Mouse (Mus musculus) neural tube, embryonic 15.5 days (tissue): Measurements from ENCODE around the gene Cyp4a10. TPM values are rescaled to one million over a fixed set of nuclear protein-coding genes. Genes with fewer than 3 reads are reported as not detected.
"Not testable (repeated sequence)": the region's sequence is repeated elsewhere in the genome, so short reads cannot be mapped to it uniquely, and the experiment has no call there.

ENCODE experiments used
- ATAC-seq: fragments of 200-750 bp; cut with Nextera tagmentation; 2 replicates; pipeline ENCODE4 v1.8.0; 2017; ENCODE audit warnings: mild to moderate bottlenecking, moderate TSS enrichment, moderate library complexity; ENCODE audit not compliant: low FRiP score
- H3K27ac ChIP-seq: fragments of 300-500 bp; sonication (generic); replicated peaks from 2 replicates; pipeline ENCODE4 v1.5.1; 2015; ENCODE audit warnings: mild to moderate bottlenecking, inconsistent platforms
- H3K27me3 ChIP-seq: fragments of 300-500 bp; sonication (generic); replicated peaks from 2 replicates; pipeline ENCODE4 v1.6.1; 2015; ENCODE audit warnings: inconsistent platforms
- H3K36me3 ChIP-seq: fragments of 300-500 bp; sonication (generic); 2 replicates; pipeline ENCODE4 v1.6.1; 2015; ENCODE audit warnings: inconsistent platforms
- H3K4me1 ChIP-seq: fragments of 300-500 bp; sonication (generic); 2 replicates; pipeline ENCODE4 v1.6.1; 2015; ENCODE audit warnings: inconsistent platforms
- H3K4me2 ChIP-seq: fragments of 300-500 bp; sonication (generic); 2 replicates; pipeline ENCODE4 v1.6.1; 2015; ENCODE audit warnings: inconsistent platforms, mild to moderate bottlenecking, moderate library complexity
- H3K4me3 ChIP-seq: fragments of 300-500 bp; sonication (generic); replicated peaks from 2 replicates; pipeline ENCODE4 v1.5.1; 2015; ENCODE audit warnings: mild to moderate bottlenecking, inconsistent platforms
- H3K9ac ChIP-seq: fragments of 300-500 bp; sonication (generic); replicated peaks from 2 replicates; pipeline ENCODE4 v1.6.1; 2015; ENCODE audit warnings: mild to moderate bottlenecking, inconsistent platforms
- H3K9me3 ChIP-seq: fragments of 300-500 bp; sonication (generic); replicated peaks from 2 replicates; pipeline ENCODE4 v1.6.1; 2016; ENCODE audit warnings: inconsistent platforms
- WGBS: fragments of 180-500 bp; shearing (Covaris S2); methylation state at CpG from one replicate; pipeline ENCODE4 v1.1.7; 2015; ENCODE audit warnings: mixed read lengths; 5-methylcytosine and 5-hydroxymethylcytosine counted together
- polyA plus RNA-seq: library from polyadenylated mRNA; unstranded; fragments of >200 nt; fragmentation: Nextera tagmentation; extraction: Ambion mirVana; gene quantifications from 2 replicates; pipeline ENCODE4 v1.2.1, GENCODE M21; 2015

The Cyp4a10 gene
- polyA plus RNA-seq, result not detected in 2 replicates

DNA sequence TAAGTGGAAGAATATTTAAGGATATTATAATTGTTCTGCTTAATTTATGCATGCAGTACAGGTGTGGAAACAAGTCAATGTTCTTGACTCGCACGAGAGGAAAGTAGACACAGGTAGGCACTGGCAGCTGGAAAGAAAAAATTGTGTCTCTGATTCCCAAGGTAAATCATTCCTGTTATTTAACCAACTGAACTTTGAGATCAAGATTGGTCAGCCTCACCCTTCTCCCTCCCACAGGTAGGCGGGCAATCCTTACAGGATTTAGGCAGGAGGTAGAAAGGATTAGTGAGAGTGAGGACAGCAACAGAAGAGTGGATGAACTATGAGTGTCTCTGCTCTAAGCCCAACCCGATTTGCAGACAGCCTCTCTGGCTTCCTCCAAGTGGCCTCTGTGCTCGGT is at the start of gene Cyp4a10:
Gene Cyp4a10 (plus strand): TSS at position 265 of the 400 bp plus-strand sequence.
- H3K36me3 ChIP-seq, ATAC-seq, H3K4me3 ChIP-seq, H3K4me1 ChIP-seq, H3K9ac ChIP-seq, H3K9me3 ChIP-seq, H3K27ac ChIP-seq, H3K4me2 ChIP-seq, H3K27me3 ChIP-seq: not testable (repeated sequence)
- 94% methylated on average over 5 of the region's 5 CpGs for WGBS

DNA sequence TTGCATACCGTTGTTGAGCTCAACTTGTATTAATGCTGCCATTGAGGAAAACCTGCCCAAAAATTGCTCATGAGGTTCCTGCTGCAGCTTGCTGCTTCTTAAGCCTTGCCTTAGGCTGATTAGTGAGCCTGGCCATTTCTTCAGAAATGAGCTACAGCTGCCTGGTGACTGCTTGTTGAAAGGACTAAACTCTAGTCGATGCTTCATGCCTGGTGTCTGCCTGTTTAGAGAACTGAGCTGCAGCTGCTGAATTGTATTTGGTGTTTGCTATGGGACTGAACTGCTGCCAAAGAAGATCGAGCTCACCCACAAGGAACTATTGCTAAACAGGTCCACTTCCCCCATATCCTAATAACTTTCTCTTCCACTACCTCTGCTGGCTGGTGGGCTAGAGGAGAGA is 44.5 kb upstream of the Cyp4a10 start:
- ATAC-seq, H3K9ac ChIP-seq, H3K27ac ChIP-seq, H3K9me3 ChIP-seq, H3K4me1 ChIP-seq, H3K27me3 ChIP-seq, H3K4me3 ChIP-seq, H3K4me2 ChIP-seq, H3K36me3 ChIP-seq: not testable (repeated sequence)
- WGBS, result 81% methylated on average over 3 of the region's 3 CpGs

DNA sequence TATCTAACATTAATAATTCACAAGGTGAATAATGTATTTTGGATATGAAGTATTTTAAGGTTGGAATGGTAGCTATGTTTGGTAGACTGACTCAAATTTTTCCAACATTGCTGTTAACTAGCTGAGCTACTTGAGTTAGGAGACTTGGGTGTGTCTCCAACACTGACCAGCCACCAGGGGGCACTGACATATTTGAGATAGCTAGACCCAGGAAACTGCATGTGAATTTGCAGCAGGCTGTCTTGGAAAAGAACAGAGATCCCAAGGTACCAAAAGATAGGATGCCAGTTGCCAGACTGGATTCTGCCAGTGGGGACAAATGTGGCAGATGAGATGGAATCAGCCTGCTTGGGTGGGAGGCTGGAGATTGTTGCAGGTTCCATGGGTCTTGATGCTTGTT is 42.0 kb upstream of the Cyp4a10 start:
- H3K4me3 ChIP-seq, H3K36me3 ChIP-seq, H3K9ac ChIP-seq, H3K27me3 ChIP-seq, H3K27ac ChIP-seq, ATAC-seq, H3K4me2 ChIP-seq, H3K9me3 ChIP-seq, H3K4me1 ChIP-seq: not testable (repeated sequence)

- Histone ChIP-seq H3K9ac (no peak overlapping the region), H3K4me1 (no peaks in the 10 kb centered on the region), H3K27ac (no peak overlapping the region), H3K4me3 (no peak overlapping the region), H3K36me3 (no peaks in the 10 kb centered on the region), H3K27me3 (no peaks in the 10 kb centered on the region), H3K4me2 (no peak overlapping the region), H3K9me3 (no peaks in the 10 kb centered on the region)
- 79% methylated on average over 6 of the region's 6 CpGs for WGBS
- no peak for ATAC-seq
Observed at GRCm38 (mm10) chr4:115481006-115481652, 36.9 kb upstream of the Cyp4a10 start.

DNA sequence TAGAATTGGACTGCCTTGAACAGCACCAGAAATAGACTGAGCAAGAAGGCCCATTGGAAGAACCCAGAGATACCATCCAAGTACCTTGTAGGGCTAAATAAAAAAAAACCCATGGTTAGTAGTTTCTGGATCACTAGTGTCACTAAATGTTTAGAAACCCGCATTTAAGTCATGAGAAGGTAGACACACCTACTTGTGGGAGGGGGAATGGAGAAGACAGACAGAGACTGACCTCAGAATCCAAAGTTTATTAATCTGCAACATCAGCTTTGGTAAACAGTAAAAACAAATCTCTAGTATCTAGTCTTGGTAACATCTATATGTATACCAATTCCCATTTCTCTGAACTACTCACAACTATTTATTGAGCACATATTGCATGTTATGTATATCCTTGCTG is 22.1 kb upstream of the Cyp4a10 start, which contains the start of gene Cyp4a14:
Gene Cyp4a14 (minus strand): TSS at position 142 of the 400 bp plus-strand sequence.
- H3K27me3 ChIP-seq, result no peaks in the 10 kb centered on the region

GRCm38 (mm10) chr4:115497466-115497865 is 20.6 kb upstream of the Cyp4a10 start:
- no peak for ATAC-seq
- no peaks in the 10 kb centered on the region for H3K36me3 ChIP-seq
- no peak overlapping the region for H3K9ac ChIP-seq
- H3K4me2 ChIP-seq, result no peak overlapping the region
- no peak overlapping the region for H3K4me3 ChIP-seq
- H3K4me1 ChIP-seq, result no peaks in the 10 kb centered on the region
- no peaks in the 10 kb centered on the region for H3K27me3 ChIP-seq
- WGBS, result 90% methylated on average over 3 of the region's 3 CpGs
- H3K27ac ChIP-seq, result no peak overlapping the region
- no peaks in the 10 kb centered on the region for H3K9me3 ChIP-seq

More for the DNA sequence above, 22.1 kb upstream of the Cyp4a10 start, which contains the start of gene Cyp4a14:
- H3K36me3 ChIP-seq, result no peaks in the 10 kb centered on the region
- H3K4me1 ChIP-seq, result no peaks in the 10 kb centered on the region
- no peak within 1 kb of the TSS for H3K27ac ChIP-seq
- H3K9me3 ChIP-seq, result no peaks in the 10 kb centered on the region
- 83% methylated on average over 1 of the region's 1 CpGs for WGBS
- ATAC-seq, result no peak
- H3K9ac ChIP-seq, result no peak within 1 kb of the TSS
- H3K4me2 ChIP-seq, result no peak within 1 kb of the TSS
- H3K4me3 ChIP-seq, result no peak within 1 kb of the TSS

DNA sequence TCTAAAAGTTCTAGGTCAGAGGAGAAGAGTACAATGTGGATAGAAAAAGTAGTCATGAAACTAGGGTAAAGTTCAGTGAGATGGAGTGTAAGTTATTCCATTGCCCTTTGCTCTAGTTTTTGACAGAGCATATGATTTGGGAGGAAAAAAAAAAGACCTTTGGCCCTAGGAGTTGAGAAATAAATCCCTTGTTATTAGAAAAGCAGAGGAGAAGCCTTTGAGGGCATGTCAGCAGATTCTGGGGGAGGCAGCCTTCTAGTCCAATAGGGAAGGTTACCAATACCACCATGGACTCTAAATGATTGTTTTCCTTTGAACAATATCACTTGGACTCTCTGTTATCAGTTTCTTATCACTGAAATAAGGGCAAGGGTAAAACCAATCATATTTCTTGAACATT is 4.1 kb upstream of the Cyp4a10 start:
- H3K27ac ChIP-seq, H3K9ac ChIP-seq, H3K9me3 ChIP-seq, H3K4me3 ChIP-seq, H3K36me3 ChIP-seq, H3K4me2 ChIP-seq, ATAC-seq, H3K27me3 ChIP-seq, H3K4me1 ChIP-seq: not testable (repeated sequence)

GRCm38 (mm10) chr4:115519444-115519843 is 1.4 kb downstream of the Cyp4a10 start:
- Histone ChIP-seq H3K27me3 (no peaks in the 10 kb centered on the region), H3K9ac (no peak overlapping the region), H3K4me1 (no peaks in the 10 kb centered on the region), H3K4me2 (no peak overlapping the region), H3K36me3 (no peaks in the 10 kb centered on the region), H3K9me3 (no peaks in the 10 kb centered on the region), H3K27ac (no peak overlapping the region), H3K4me3 (no peak overlapping the region)
- 82% methylated on average over 4 of the region's 4 CpGs for WGBS
- ATAC-seq, result no peak

DNA sequence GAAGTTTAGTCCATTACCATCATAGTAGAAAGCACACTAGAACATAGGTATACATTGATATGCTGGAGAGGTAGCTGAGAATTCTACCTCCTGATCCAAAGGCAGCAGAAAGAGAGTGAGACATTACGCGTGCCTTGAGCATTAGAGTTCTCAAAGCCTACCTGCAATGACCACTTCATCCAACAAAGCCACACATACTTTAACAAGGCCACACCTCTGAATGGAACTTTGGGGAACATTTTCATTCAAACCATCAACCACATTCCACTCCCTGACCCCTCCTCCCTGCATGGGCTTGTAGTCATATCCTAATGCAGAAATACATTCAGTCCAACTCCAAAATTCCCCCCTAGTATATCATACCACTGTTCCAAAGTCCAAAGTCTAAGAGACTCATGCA is 3.7 kb downstream of the Cyp4a10 start:
- Histone ChIP-seq H3K4me2 (no peak overlapping the region), H3K4me3 (no peak overlapping the region), H3K27ac (no peak overlapping the region), H3K4me1 (no peaks in the 10 kb centered on the region), H3K9ac (no peak overlapping the region), H3K27me3 (no peaks in the 10 kb centered on the region), H3K9me3 (no peaks in the 10 kb centered on the region), H3K36me3 (no peaks in the 10 kb centered on the region)
- ATAC-seq, result no peak
- WGBS, result 96% methylated on average over 2 of the region's 2 CpGs

DNA sequence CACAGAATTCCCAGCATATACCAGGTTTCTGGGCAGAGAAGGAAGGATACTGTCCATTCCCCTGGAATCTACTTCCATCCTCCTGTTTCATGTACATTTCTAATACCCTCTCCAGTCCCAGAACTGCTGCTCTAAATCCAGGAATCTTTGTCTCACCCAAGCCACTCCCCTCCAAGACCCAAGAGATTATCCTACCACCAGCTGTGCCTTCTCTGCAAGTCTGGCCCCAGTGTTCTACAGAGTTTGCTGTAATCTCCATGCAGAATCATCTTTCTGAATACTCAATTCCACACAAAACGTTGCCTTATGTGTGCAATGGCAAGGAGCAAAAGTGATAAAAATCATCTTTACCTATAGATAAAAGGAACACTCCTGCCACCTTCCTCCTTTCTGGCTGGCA is 27.0 kb downstream of the Cyp4a10 start:
- Histone ChIP-seq H3K4me2 (no peak overlapping the region), H3K9me3 (no peaks in the 10 kb centered on the region), H3K27ac (no peak overlapping the region), H3K27me3 (no peaks in the 10 kb centered on the region), H3K9ac (no peak overlapping the region), H3K4me3 (no peak overlapping the region), H3K36me3 (no peaks in the 10 kb centered on the region), H3K4me1 (no peaks in the 10 kb centered on the region)
- no peak for ATAC-seq
- 64% methylated on average over 1 of the region's 1 CpGs for WGBS

DNA sequence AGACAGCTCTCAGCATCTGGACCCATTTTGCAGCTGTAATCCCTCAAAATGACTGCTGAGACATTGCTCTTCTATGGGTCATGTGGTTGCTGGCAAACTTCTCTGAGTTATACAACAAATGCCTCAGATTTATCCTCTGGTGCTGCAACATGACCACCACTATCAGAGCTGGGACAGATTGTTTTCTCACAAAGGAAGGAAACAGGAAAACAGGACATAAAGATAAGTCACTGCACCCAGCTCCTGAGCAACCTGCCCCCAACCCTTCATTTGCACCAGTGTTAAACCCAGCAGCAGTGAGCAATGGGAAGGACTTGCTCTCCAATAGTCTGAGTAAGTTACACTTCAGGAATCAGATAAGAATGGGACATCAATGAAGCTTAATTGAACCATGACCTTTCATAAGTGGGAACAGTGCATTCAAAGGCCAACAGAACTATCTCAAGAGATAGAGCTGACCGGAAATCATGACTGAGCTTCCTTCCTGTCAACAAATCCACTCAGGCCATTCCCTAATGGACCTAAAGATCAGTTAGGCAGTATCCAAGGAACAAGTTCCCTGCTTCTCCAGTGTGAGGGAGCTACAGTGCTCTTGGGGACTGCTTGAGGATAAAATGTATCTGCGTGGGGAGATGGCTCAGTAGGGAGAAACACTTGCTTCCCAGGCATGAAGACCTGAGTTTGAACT is 28.2 kb downstream of the Cyp4a10 start:
- no peak for ATAC-seq
- no peak overlapping the region for H3K4me2 ChIP-seq
- H3K27ac ChIP-seq, result no peak overlapping the region
- H3K9me3 ChIP-seq, result no peaks in the 10 kb centered on the region
- H3K9ac ChIP-seq, result no peak overlapping the region
- WGBS, result 79% methylated on average over 2 of the region's 2 CpGs
- no peaks in the 10 kb centered on the region for H3K4me1 ChIP-seq
- H3K4me3 ChIP-seq, result no peak overlapping the region
- no peaks in the 10 kb centered on the region for H3K36me3 ChIP-seq
- no peaks in the 10 kb centered on the region for H3K27me3 ChIP-seq

- Histone ChIP-seq H3K4me3 (no peak overlapping the region), H3K9me3 (no peaks in the 10 kb centered on the region), H3K9ac (no peak overlapping the region), H3K4me1 (no peaks in the 10 kb centered on the region), H3K36me3 (no peaks in the 10 kb centered on the region), H3K27me3 (no peaks in the 10 kb centered on the region), H3K4me2 (no peak overlapping the region), H3K27ac (no peak overlapping the region)
- ATAC-seq, result no peak
- 90% methylated on average over 3 of the region's 3 CpGs for WGBS
Observed at GRCm38 (mm10) chr4:115552726-115553125, 34.7 kb downstream of the Cyp4a10 start.
